Mouse (Mus musculus) natural killer cell, adult 2 months (primary cell): ENCODE measurements at regions not wholly inside any gene's neighbourhood (a gene's known extent, or its start where the extent isn't known, plus 50 kb on each side); places are given as distances from the start of the nearest gene placed in this dataset.

Source experiments
- DNase-seq, 2 experiments: peaks; one replicate each; pipeline ENCODE4 v3.0.0; 2022; ENCODE audit warnings: low spot score in 2 of 2

GRCm38 (mm10) chr2:48733936-48734335 lies 80.0 kb upstream of the Acvr2a start:
- DNase-seq = no peak

DNA sequence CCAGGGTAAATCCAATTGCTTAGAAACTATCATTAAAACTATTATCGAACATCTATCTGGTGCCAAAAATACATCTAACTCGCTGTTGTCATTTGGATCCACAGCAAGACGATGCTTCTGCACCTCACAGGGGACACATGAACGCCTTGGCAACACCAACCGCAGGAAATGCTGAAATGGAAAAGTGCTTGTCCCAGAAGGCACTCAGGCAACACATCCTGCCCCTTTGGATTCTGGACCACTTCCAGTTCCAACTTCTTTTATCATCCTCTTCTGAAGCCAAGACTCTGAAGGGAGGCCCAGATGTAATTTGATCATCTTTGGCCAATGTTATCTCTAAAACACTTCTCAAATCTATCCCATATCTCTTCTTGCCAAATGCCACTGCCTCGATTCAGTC lies 79.4 kb upstream of the Acvr2a start:
- DNase-seq = no peak

- no peak for DNase-seq
Observed at GRCm38 (mm10) chr2:48736312-48736711, 77.6 kb upstream of the Acvr2a start.
